Mouse (Mus musculus) hindbrain, embryonic 10.5 days (tissue): ENCODE measurements at regions not wholly inside any gene's neighbourhood (a gene's known extent, or its start where the extent isn't known, plus 50 kb on each side); places are given as distances from the start of the nearest gene placed in this dataset.

Experiments
- DNase-seq: peaks from one replicate; pipeline ENCODE4 v3.0.0-alpha.2; 2017; ENCODE audit warnings: low spot score
- H3K27ac ChIP-seq: fragments of 300-500 bp; sonication (generic); 2 replicates; pipeline ENCODE4 v1.5.1; 2016; ENCODE audit warnings: mild to moderate bottlenecking, moderate library complexity
- H3K27me3 ChIP-seq: fragments of 300-500 bp; sonication (generic); 2 replicates; pipeline ENCODE4 v1.6.1; 2016; ENCODE audit warnings: mild to moderate bottlenecking; ENCODE audit not compliant: poor library complexity, insufficient read depth, severe bottlenecking
- H3K36me3 ChIP-seq: fragments of 300-500 bp; sonication (generic); 2 replicates; pipeline ENCODE4 v1.6.1; 2016; ENCODE audit warnings: mild to moderate bottlenecking, moderate library complexity
- H3K4me1 ChIP-seq: fragments of 300-500 bp; sonication (generic); replicated peaks from 2 replicates; pipeline ENCODE4 v1.6.1; 2016; ENCODE audit warnings: mild to moderate bottlenecking
- H3K4me3 ChIP-seq: fragments of 300-500 bp; sonication (generic); 2 replicates; pipeline ENCODE4 v1.5.1; 2016; ENCODE audit warnings: mild to moderate bottlenecking, moderate library complexity
- H3K9me3 ChIP-seq: fragments of 300-500 bp; sonication (generic); 2 replicates; pipeline ENCODE4 v1.6.1; 2016; ENCODE audit warnings: mild to moderate bottlenecking, moderate library complexity
- WGBS: fragments of 180-500 bp; shearing (Covaris S2); methylation state at CpG from one replicate; pipeline ENCODE4 v1.1.7; 2016; 5-methylcytosine and 5-hydroxymethylcytosine counted together

DNA sequence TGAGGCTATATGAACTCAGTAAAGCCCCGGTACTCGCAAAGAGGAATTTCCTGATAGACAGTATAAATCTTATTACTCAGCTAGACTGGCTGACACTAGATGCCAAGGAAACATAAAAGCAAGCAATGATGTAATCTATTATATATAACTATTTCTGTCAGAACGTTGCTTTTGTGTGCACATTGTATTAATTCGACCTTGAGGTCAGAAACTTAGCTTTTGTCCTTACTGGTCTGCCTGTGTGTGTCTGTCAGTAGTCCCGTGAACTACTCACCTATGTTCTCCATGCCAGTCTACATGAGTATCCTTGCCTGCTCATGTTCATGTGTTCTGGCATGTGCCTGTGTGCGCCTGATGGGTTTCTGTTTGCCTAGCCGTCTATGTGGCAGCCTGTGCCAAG, 70.5 kb downstream of the Tmx1 start:
- no peak overlapping the region for H3K27ac ChIP-seq
- no peaks in the 10 kb centered on the region for H3K27me3 ChIP-seq
- H3K4me1 ChIP-seq, result no peaks in the 10 kb centered on the region
- no peak for DNase-seq
- 85% methylated on average over 7 of the region's 7 CpGs for WGBS
- no peaks in the 10 kb centered on the region for H3K9me3 ChIP-seq
- H3K36me3 ChIP-seq, result no peaks in the 10 kb centered on the region
- no peak overlapping the region for H3K4me3 ChIP-seq

- no peak for DNase-seq
- no peaks in the 10 kb centered on the region for H3K4me1 ChIP-seq
- no peaks in the 10 kb centered on the region for H3K9me3 ChIP-seq
- 76% methylated on average over 4 of the region's 4 CpGs for WGBS
- H3K36me3 ChIP-seq, result no peaks in the 10 kb centered on the region
- no peak overlapping the region for H3K27ac ChIP-seq
- no peaks in the 10 kb centered on the region for H3K27me3 ChIP-seq
- H3K4me3 ChIP-seq, result no peak overlapping the region
These were observed 71.8 kb downstream of the Tmx1 start for GRCm38 (mm10) chr12:70524703-70525102.

DNA sequence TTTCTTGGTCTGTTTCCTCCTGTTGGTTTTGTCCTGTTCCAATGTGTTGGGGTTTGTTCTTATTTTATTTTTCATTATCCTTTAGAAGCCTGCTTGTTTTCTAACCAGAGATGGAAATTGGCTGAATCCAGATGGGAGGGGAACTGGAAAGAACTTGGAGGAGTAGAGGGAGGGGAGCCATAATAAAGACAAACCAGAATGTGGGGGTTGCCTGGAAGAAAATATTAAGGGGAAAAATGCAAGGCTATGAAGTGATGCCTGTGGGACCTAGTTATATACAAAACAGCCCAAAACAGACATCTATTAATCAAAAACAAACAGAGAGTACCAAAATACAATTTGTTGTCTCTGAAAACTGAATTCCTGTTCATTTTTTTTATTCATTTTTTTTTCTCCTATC, 78.8 kb downstream of the Tmx1 start:
- Histone ChIP-seq H3K27ac (no peak overlapping the region), H3K9me3 (no peaks in the 10 kb centered on the region), H3K36me3 (no peaks in the 10 kb centered on the region), H3K4me3 (no peak overlapping the region), H3K4me1 (peaks cover 12% of the 10 kb centered on the region), H3K27me3 (no peaks in the 10 kb centered on the region)
- no peak for DNase-seq

GRCm38 (mm10) chr12:70532225-70532624, 79.3 kb downstream of the Tmx1 start:
- no peak overlapping the region for H3K27ac ChIP-seq
- no peaks in the 10 kb centered on the region for H3K27me3 ChIP-seq
- peaks cover 12% of the 10 kb centered on the region for H3K4me1 ChIP-seq
- no peak overlapping the region for H3K4me3 ChIP-seq
- WGBS, result 85% methylated on average over 10 of the region's 10 CpGs
- no peaks in the 10 kb centered on the region for H3K36me3 ChIP-seq
- DNase-seq, result no peak
- H3K9me3 ChIP-seq, result no peaks in the 10 kb centered on the region

DNA sequence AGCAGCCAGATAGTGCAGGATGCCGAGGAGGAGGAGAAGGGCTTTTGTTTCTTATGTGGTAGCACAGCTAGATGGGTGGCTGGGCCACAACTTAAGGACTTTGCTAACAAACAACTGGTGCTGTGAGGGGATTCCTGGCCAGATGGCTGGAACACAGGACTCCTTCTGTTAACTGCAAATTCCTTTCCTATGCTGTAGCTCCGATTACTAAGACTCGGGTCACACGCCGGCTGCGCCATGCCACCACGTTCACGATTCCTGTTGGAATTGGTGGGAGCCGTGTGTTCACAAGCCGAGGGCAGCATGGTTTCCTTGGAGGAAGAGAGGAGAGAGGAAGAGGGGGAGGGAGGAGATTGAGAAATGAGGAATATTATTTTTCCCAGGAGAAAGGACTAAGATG, 79.9 kb downstream of the Tmx1 start:
- Histone ChIP-seq H3K4me1 (peaks cover 12% of the 10 kb centered on the region), H3K36me3 (no peaks in the 10 kb centered on the region), H3K27ac (no peak overlapping the region), H3K9me3 (no peaks in the 10 kb centered on the region), H3K4me3 (no peak overlapping the region), H3K27me3 (no peaks in the 10 kb centered on the region)
- 82% methylated on average over 10 of the region's 10 CpGs for WGBS
- no peak for DNase-seq

DNA sequence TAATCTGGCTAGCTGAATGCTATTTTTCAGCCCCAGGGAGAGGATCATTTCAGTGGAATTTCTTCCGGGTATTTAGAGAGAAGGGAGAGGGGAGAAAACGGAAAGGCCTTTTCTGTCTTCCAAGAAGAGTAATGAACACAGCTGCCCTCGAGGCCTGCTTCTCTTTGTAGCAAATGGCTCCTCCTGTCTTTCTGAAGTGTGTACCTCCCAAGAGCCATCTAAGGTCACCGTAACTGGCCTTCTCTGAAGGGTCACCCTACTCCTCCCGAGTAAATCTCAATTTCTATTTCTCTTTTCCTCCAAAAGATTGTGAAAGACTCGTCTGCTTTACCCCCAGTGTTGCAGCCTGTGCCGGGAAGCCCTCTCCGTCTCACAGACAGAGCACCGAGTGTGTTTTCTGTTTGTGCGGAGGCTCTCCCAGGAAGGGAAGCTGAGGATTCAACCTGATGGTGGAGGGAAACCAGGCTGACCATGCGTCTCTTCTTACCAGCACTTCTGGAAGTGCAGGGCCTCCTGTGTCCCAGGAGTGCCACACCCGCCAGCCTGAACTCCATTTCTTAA, 80.6 kb downstream of the Tmx1 start:
- WGBS, result 79% methylated on average over 12 of the region's 12 CpGs
- no peak overlapping the region for H3K4me3 ChIP-seq
- no peak overlapping the region; the same call in 1 of the 2 replicates for H3K27ac ChIP-seq
- H3K27me3 ChIP-seq, result no peaks in the 10 kb centered on the region
- no peaks in the 10 kb centered on the region for H3K9me3 ChIP-seq
- H3K4me1 ChIP-seq, result peaks cover 12% of the 10 kb centered on the region
- no peak for DNase-seq
- H3K36me3 ChIP-seq, result no peaks in the 10 kb centered on the region

GRCm38 (mm10) chr12:70539124-70539523, 86.2 kb downstream of the Tmx1 start:
- H3K9me3 ChIP-seq, result no peaks in the 10 kb centered on the region
- no peak overlapping the region for H3K27ac ChIP-seq
- H3K36me3 ChIP-seq, result no peaks in the 10 kb centered on the region
- peaks cover 4% of the 10 kb centered on the region; the same call in 1 of the 2 replicates for H3K27me3 ChIP-seq
- peaks cover 4% of the 10 kb centered on the region; the same call in 1 of the 2 replicates for H3K4me1 ChIP-seq
- H3K4me3 ChIP-seq, result no peak overlapping the region
- WGBS, result 75% methylated on average over 4 of the region's 4 CpGs
- no peak for DNase-seq

DNA sequence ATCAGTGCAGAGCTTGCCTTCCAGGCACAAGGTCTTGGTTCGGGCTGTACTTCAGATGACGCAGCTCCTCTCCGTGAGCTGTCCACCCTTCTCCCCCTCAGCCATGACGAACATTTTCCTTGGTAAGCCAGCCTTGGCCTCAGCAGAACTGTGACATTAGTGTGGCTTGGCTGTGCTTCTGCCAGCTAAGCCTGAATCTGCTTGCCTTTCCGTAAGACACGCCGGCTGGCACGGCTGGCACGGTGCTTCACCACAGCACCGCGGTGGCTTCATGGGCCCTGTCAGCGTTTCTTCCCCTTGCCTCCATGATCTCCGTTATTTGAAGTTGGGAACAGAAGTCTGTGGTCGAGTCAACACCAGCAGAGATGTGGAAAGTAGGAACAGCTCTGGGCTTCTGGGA, 87.0 kb downstream of the Tmx1 start:
- no peaks in the 10 kb centered on the region for H3K36me3 ChIP-seq
- H3K27ac ChIP-seq, result no peak overlapping the region
- WGBS, result 93% methylated on average over 14 of the region's 14 CpGs
- no peak overlapping the region for H3K4me3 ChIP-seq
- H3K4me1 ChIP-seq, result peaks cover 8% of the 10 kb centered on the region; the same call in 1 of the 2 replicates
- DNase-seq, result no peak
- H3K27me3 ChIP-seq, result peaks cover 6% of the 10 kb centered on the region; the same call in 1 of the 2 replicates
- no peaks in the 10 kb centered on the region for H3K9me3 ChIP-seq

DNA sequence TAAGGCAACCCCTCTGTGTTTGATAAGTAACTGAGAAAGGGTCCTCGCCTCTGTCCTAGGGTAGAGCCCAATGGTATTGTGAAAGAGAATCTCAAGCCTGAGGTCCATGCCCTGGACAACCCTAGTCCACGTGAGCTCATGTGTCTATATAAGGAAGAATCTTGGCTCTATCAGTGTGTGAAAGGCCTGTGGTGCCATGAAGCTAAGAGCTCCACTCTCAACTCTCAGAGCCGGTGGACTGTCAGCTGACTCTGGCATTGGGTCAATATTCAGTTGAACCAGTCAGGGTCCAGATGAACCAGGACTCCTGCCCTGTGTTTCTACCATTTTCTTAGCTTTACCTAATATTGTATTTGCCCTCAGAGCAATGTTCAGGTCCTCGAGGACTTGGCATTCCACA, 88.5 kb downstream of the Tmx1 start:
- H3K36me3 ChIP-seq, result no peaks in the 10 kb centered on the region
- no peak overlapping the region for H3K4me3 ChIP-seq
- DNase-seq, result no peak
- peaks cover 6% of the 10 kb centered on the region; the same call in 1 of the 2 replicates for H3K27me3 ChIP-seq
- H3K27ac ChIP-seq, result no peak overlapping the region
- 94% methylated on average over 4 of the region's 4 CpGs for WGBS
- no peaks in the 10 kb centered on the region for H3K9me3 ChIP-seq
- H3K4me1 ChIP-seq, result peaks cover 8% of the 10 kb centered on the region; the same call in 1 of the 2 replicates

GRCm38 (mm10) chr12:70543299-70543698, 90.4 kb downstream of the Tmx1 start:
- H3K4me1 ChIP-seq, result peaks cover 13% of the 10 kb centered on the region
- H3K36me3 ChIP-seq, result no peaks in the 10 kb centered on the region
- H3K27ac ChIP-seq, result no peak overlapping the region
- DNase-seq, result no peak
- H3K27me3 ChIP-seq, result peaks cover 6% of the 10 kb centered on the region; the same call in 1 of the 2 replicates
- no peaks in the 10 kb centered on the region for H3K9me3 ChIP-seq
- H3K4me3 ChIP-seq, result no peak overlapping the region
- WGBS, result 66% methylated on average over 5 of the region's 5 CpGs

DNA sequence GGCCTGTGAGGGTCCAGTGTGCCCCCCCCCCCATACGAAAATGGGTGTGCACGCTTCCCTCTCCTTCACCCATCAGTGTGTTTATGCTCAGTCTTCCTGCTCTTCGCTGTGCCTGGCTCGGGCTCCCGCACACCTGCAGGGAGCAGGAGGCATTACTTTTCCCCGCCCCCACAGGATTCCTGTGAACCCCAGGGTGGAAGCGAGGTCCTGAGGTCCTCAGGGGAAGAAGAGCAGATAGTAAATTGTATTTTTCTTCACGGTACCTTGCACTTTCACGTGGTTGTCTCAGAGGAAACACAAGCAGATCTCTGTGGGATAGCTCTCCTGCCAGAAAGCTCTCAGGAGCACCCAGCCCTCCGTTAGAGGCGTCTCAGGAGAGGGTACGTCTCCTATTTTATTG, 91.4 kb downstream of the Tmx1 start:
- Histone ChIP-seq H3K9me3 (no peaks in the 10 kb centered on the region), H3K27ac (no peak overlapping the region), H3K36me3 (no peaks in the 10 kb centered on the region), H3K27me3 (peaks cover 6% of the 10 kb centered on the region; the same call in 1 of the 2 replicates), H3K4me1 (peaks cover 16% of the 10 kb centered on the region), H3K4me3 (no peak overlapping the region)
- no peak for DNase-seq
- WGBS, result 23% methylated on average over 12 of the region's 12 CpGs

DNA sequence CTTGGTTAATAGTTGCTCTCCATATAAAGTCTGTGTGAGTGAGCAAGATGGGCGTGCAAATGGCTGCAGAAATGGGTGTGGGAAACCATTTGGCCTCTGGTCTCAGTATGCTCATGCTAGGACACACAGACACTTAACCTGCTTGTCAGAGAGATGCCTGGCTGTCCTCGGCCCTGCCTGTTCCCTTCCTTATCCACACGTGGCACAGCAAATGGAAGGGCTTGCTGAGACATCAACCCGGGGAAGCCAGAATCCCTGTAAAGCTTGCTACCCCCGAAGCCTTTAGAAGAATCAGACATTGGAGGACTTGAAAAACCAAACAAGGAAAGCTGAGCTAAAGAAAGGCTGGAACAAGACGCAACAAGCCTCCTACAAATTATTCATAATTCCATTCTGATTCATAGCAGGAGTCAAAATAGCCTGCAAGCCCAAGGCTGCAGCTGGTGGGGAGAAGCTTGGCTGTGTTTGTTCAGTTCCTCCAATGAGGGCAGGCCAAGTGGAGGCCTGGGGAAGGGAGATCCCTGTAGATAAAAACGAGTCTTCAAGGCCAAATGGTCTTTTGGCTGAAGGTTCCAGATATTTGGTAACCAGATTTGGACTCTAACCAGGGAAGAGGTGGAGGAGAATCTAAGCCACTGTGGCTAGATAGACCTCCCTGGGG, 92.1 kb downstream of the Tmx1 start:
- H3K4me1 ChIP-seq, result peaks cover 16% of the 10 kb centered on the region
- no peaks in the 10 kb centered on the region for H3K36me3 ChIP-seq
- H3K27ac ChIP-seq, result no peak overlapping the region
- peaks cover 6% of the 10 kb centered on the region; the same call in 1 of the 2 replicates for H3K27me3 ChIP-seq
- H3K9me3 ChIP-seq, result no peaks in the 10 kb centered on the region
- no peak overlapping the region for H3K4me3 ChIP-seq
- 67% methylated on average over 7 of the region's 7 CpGs for WGBS
- no peak for DNase-seq

- H3K9me3 ChIP-seq, result no peaks in the 10 kb centered on the region
- DNase-seq, result no peak
- H3K4me3 ChIP-seq, result no peak overlapping the region
- WGBS, result 63% methylated on average over 6 of the region's 6 CpGs
- peaks cover 16% of the 10 kb centered on the region for H3K4me1 ChIP-seq
- no peaks in the 10 kb centered on the region for H3K36me3 ChIP-seq
- peaks cover 6% of the 10 kb centered on the region; the same call in 1 of the 2 replicates for H3K27me3 ChIP-seq
- H3K27ac ChIP-seq, result 0 out of 2 replicates have a peak overlapping the region, but pooled peaks have one; percentile 3
These were observed 94.3 kb downstream of the Tmx1 start for GRCm38 (mm10) chr12:70547199-70547598.
